Comparison of ENCODE assay signal across 11 mouse cellular contexts in genomic region chr2:14048808-14049207, GRCm38 (mm10). TPM values are rescaled to one million over a fixed set of nuclear protein-coding genes. Genes with fewer than 3 reads are reported as not detected.
DNase-seq lines count a peak whose midpoint lies in the region; ATAC-seq and TF ChIP-seq lines count a peak whose summit lies in the region.
"Had no signal": no experiment of that assay in that cellular context is flagged by ENCODE, and none has a peak within 500 bp of the region (broad histone marks: within the 10 kb centered on the region; RNA-seq: fewer than 3 reads in every experiment).

No protein-coding gene starts in this region.

- WGBS in cerebellum, adult 2 months: 75% methylated on average over 5 of the region's 5 CpGs
- 59% methylated on average over 5 of the region's 5 CpGs for WGBS in heart, embryonic 13.5 days

- no peak for ATAC-seq in heart, embryonic 13.5 days (ENCODE audit: extremely low read depth, insufficient number of reproducible peaks, low FRiP score, low TSS enrichment)
- ATAC-seq in megakaryocyte-erythroid progenitor cell, adult 5-6 weeks (replicated peaks; ENCODE audit: low FRiP score, low TSS enrichment, poor library complexity, severe bottlenecking): 0 out of 2 replicates have a peak, but pooled peaks have one; percentile 19

- H3K4me2 ChIP-seq in heart, embryonic 13.5 days: no peak overlapping the region
- H3K4me2 ChIP-seq: liver, embryonic 13.5 days had no signal

- TF ChIP-seq CTCF in cerebellum, adult 2 months (IDR thresholded peaks at IDR 0.05; ENCODE audit: borderline replicate concordance, insufficient read depth, low read depth, low read length): no peak
- no peak for TF ChIP-seq CTCF in layer of hippocampus, adult 2 months (conservative IDR thresholded peaks at IDR 0.05)

- no peak for DNase-seq in cerebellum, adult 2 months
- no peak for DNase-seq in cerebellum, adult 11-12 months
- no peak for DNase-seq in heart, adult 11 months
- DNase-seq in layer of hippocampus, adult 2 months (ENCODE audit: low spot score in 2 of 2): no peak
- DNase-seq in layer of hippocampus, postnatal 25 days (ENCODE audit: extremely low spot score in 1 of 2, low spot score in 1 of 2): no peak
- DNase-seq in cerebellum, adult 9-11 months: no peak

- H3K36me3 ChIP-seq in heart, embryonic 13.5 days: no peaks in the 10 kb centered on the region
- H3K36me3 ChIP-seq: liver, embryonic 13.5 days had no signal

- peaks cover 4% of the 10 kb centered on the region; the same call in 1 of the 2 replicates for H3K4me1 ChIP-seq in cerebellum, adult 2 months (ENCODE audit: control insufficient read depth, insufficient read depth, low read length)
- peaks cover 29% of the 10 kb centered on the region for H3K4me1 ChIP-seq in heart, embryonic 13.5 days

- H3K27ac ChIP-seq in cerebellum, adult 2 months (ENCODE audit: insufficient read depth, low read length): peak overlapping the region; percentile 57
- peak overlapping the region; percentile 44; the same call in 1 of the 2 replicates for H3K27ac ChIP-seq in heart, embryonic 13.5 days (replicated peaks)
- H3K27ac ChIP-seq in layer of hippocampus, adult 2 months: peak overlapping the region; percentile 37; the same call in 1 of the 2 replicates
- H3K27ac ChIP-seq: left cerebral cortex, adult 2 months; liver, embryonic 13.5 days had no signal

- no peaks in the 10 kb centered on the region for H3K27me3 ChIP-seq in cerebellum, adult 2 months (ENCODE audit: control insufficient read depth, insufficient read depth, low read length)
- H3K27me3 ChIP-seq in heart, embryonic 13.5 days (replicated peaks): no peaks in the 10 kb centered on the region
- H3K27me3 ChIP-seq: CH12.LX; liver, embryonic 13.5 days had no signal

- H3K4me3 ChIP-seq in cerebellum, adult 2 months (replicated peaks; ENCODE audit: insufficient read depth, low read depth, low read length): no peak overlapping the region
- no peak overlapping the region for H3K4me3 ChIP-seq in heart, embryonic 13.5 days
- no peak overlapping the region for H3K4me3 ChIP-seq in layer of hippocampus, adult 2 months
- H3K4me3 ChIP-seq: left cerebral cortex, adult 2 months; liver, embryonic 13.5 days had no signal

- TF ChIP-seq POLR2A in cerebellum, adult 2 months (IDR thresholded peaks at IDR 0.05; ENCODE audit: borderline replicate concordance, insufficient read depth, low read length): no peak

- no peaks in the 10 kb centered on the region for H3K9me3 ChIP-seq in heart, embryonic 13.5 days
- H3K9me3 ChIP-seq: liver, embryonic 13.5 days had no signal

- H3K9ac ChIP-seq in heart, embryonic 13.5 days: no peak overlapping the region
- H3K9ac ChIP-seq: liver, embryonic 13.5 days had no signal

RNA-seq across cellular contexts. Expression of gene Hacd1, which starts 7.1 kb away (rescaled TPM):
- 32.3 and 34.7 TPM in 2 replicates for polyA plus RNA-seq in cerebellum, adult 2 months (2012; rRNA removed)
- polyA plus RNA-seq in heart, embryonic 13.5 days (2015; fragmentation: Nextera tagmentation; extraction: Ambion mirVana): 212 and 241 TPM in 2 replicates
- 10 to 100 TPM; 18.0 to 19.7 TPM for total RNA-seq in layer of hippocampus, adult 2 months (2021)
- total RNA-seq in layer of hippocampus, postnatal 25 days (2021): 10 to 100 TPM; 18.1 to 21.8 TPM
- total RNA-seq in megakaryocyte-erythroid progenitor cell, adult 5-6 weeks (2014; fragmentation: Nextera tagmentation): 63.5 and 73.0 TPM in 2 replicates
- total RNA-seq in megakaryocyte-erythroid progenitor cell, adult 5-6 weeks (2017): 62.1 and 76.0 TPM in 2 replicates

RNA-seq across cellular contexts. Expression of gene Stam, which starts 25.1 kb away (rescaled TPM):
- polyA plus RNA-seq in cerebellum, adult 2 months (2012; rRNA removed): 59.4 and 64.3 TPM in 2 replicates
- polyA plus RNA-seq in heart, embryonic 13.5 days (2015; fragmentation: Nextera tagmentation; extraction: Ambion mirVana): 49.4 and 54.1 TPM in 2 replicates
- total RNA-seq in layer of hippocampus, adult 2 months (2021): 10 to 100 TPM; 86.7 to 87.4 TPM
- total RNA-seq in layer of hippocampus, postnatal 25 days (2021): 100 to 1,000 TPM in 1 of 2 experiments, 10 to 100 TPM in 1; 85.4 to 100 TPM
- total RNA-seq in megakaryocyte-erythroid progenitor cell, adult 5-6 weeks (2014; fragmentation: Nextera tagmentation): 36.3 and 40.5 TPM in 2 replicates
- total RNA-seq in megakaryocyte-erythroid progenitor cell, adult 5-6 weeks (2017): 33.3 and 43.9 TPM in 2 replicates
